Mouse (Mus musculus) ES-Bruce4 (cell line): ENCODE results near the gene Olfr868. TPM values are rescaled to one million over a fixed set of nuclear protein-coding genes. Genes with fewer than 3 reads are reported as not detected.

Experiments used
- H3K27ac ChIP-seq: 2 replicates; pipeline ENCODE4 v1.5.1; 2012; ENCODE audit warnings: low read length, inconsistent platforms; ENCODE audit not compliant: insufficient read depth
- H3K27me3 ChIP-seq: 2 replicates; pipeline ENCODE4 v1.6.1; 2012; ENCODE audit warnings: mild to moderate bottlenecking, low read length, inconsistent platforms; ENCODE audit not compliant: control insufficient read depth, poor library complexity, insufficient read depth, severe bottlenecking
- H3K36me3 ChIP-seq: 2 replicates; pipeline ENCODE4 v1.6.1; 2012; ENCODE audit warnings: inconsistent platforms, mild to moderate bottlenecking, low read length, moderate library complexity; ENCODE audit not compliant: control insufficient read depth, poor library complexity, insufficient read depth, severe bottlenecking
- H3K4me1 ChIP-seq: one replicate; pipeline ENCODE4 v1.8.1; 2011; ENCODE audit warnings: low read length; ENCODE audit not compliant: control insufficient read depth, insufficient read depth
- H3K4me3 ChIP-seq: 2 replicates; pipeline ENCODE4 v1.5.1; 2011; ENCODE audit warnings: low read depth, mild to moderate bottlenecking, low read length
- H3K9ac ChIP-seq: 2 replicates; pipeline ENCODE4 v1.6.1; 2012; ENCODE audit warnings: low read depth, mild to moderate bottlenecking, inconsistent platforms; ENCODE audit not compliant: poor library complexity, severe bottlenecking
- H3K9me3 ChIP-seq: replicated peaks from 2 replicates; pipeline ENCODE4 v1.6.1; 2012; ENCODE audit warnings: mild to moderate bottlenecking, low read length, inconsistent platforms; ENCODE audit not compliant: control insufficient read depth, poor library complexity, insufficient read depth, severe bottlenecking
- CTCF ChIP-seq: IDR thresholded peaks from one replicate; pipeline ENCODE4 v1.8.1; 2011; ENCODE audit warnings: low read depth, low read length
- EP300 ChIP-seq: IDR thresholded peaks from 2 replicates; pipeline ENCODE4 v1.6.1; 2011; ENCODE audit warnings: low read depth, low read length; ENCODE audit not compliant: insufficient read depth
- POLR2A ChIP-seq: IDR thresholded peaks from one replicate; pipeline ENCODE4 v1.8.1; 2011; ENCODE audit warnings: low read length; ENCODE audit not compliant: insufficient read depth
- polyA plus RNA-seq: library from polyadenylated mRNA; stranded (reverse); fragments of >200 nt; gene quantifications from 2 replicates; pipeline ENCODE4 v1.2.4, GENCODE M21; 2011; ENCODE audit warnings: low read depth; ENCODE audit not compliant: missing spikeins, insufficient read depth, insufficient read length

The Olfr868 gene
- polyA plus RNA-seq: not detected in 2 replicates

DNA sequence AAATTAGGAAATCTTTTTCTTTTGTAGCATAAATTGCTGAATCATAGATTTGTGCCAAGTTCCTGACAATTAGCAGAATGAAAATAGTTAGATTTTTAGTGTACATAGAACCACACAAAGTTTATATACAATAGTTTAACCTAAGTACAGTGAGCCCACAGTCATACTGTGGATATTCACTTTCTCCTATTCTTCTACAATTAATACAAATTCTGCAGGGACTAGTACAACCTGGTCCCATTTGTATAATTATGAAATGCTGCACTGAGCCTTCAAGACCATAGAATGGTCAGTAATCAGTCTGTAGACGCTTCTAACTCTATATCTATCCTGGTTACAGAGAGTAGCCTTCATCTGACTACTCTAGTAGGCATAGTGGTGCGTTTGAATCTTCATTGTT is at the start of gene Olfr868:
Gene Olfr868, plus strand, starts transcription at position 301 of the 400 bp plus-strand sequence.
- Histone ChIP-seq H3K4me3 (no peak within 1 kb of the TSS), H3K27me3 (no peaks in the 10 kb centered on the region), H3K36me3 (no peaks in the 10 kb centered on the region), H3K27ac (no peak within 1 kb of the TSS), H3K9ac (no peak within 1 kb of the TSS), H3K9me3 (no peaks in the 10 kb centered on the region), H3K4me1 (no peaks in the 10 kb centered on the region)
- TF ChIP-seq POLR2A (no peak), EP300 (no peak), CTCF (no peak)

DNA sequence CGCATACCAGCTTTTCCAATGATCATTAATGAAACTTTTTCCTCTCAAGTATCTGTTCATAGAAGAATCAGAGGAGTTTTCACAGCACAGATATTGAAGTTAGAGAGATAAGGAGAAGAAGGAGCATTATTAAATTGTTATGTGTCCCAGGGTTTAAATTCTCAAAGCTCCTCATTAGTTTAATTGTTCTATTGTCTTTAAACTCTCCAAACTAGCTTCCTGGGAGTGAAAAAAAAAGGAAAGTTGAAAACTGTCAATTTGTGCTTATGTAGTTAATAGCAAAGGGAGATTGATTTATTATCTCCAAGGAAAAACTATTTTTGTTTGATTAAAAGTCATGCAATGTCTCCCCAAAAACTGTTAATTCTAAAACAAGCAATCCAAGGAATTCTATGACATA is 41.0 kb upstream of the Olfr868 start, which contains the start of gene Olfr867:
Gene Olfr867, minus strand, starts transcription at position 101 of the 400 bp plus-strand sequence.
- Histone ChIP-seq H3K9ac (no peak within 1 kb of the TSS), H3K27ac (no peak within 1 kb of the TSS), H3K9me3 (0 out of 2 replicates have a peak, but pooled peaks cover 5% of the 10 kb centered on the region), H3K4me1 (no peaks in the 10 kb centered on the region), H3K36me3 (no peaks in the 10 kb centered on the region), H3K4me3 (no peak within 1 kb of the TSS), H3K27me3 (no peaks in the 10 kb centered on the region)
- no peak for TF ChIP-seq POLR2A
- TF ChIP-seq EP300: no peak
- TF ChIP-seq CTCF: no peak

DNA sequence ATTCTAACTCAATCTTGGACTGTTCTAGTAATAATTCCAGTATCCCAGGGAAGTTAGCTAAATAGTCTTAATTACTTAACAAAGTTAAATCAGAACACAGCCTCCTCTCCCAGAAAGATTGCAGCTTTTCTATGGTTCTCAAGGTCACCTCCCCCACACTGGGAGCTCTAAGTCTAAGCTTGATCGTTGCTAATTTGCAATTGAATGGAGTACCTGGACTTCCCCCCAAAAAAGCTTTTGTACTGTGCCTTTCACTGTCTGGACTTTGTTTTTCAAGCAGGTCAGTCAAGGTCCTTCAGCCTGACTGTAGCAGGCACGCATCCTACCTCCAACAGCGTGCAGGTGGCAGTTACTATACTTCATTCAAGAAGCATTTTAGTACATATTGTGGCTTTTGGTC is 28.2 kb upstream of the Olfr868 start:
- Histone ChIP-seq H3K4me1 (no peaks in the 10 kb centered on the region), H3K27me3 (no peaks in the 10 kb centered on the region), H3K4me3 (no peak overlapping the region), H3K9me3 (peaks cover 25% of the 10 kb centered on the region), H3K27ac (no peak overlapping the region), H3K9ac (no peak overlapping the region), H3K36me3 (no peaks in the 10 kb centered on the region)
- TF ChIP-seq POLR2A: no peak
- no peak for TF ChIP-seq EP300
- no peak for TF ChIP-seq CTCF

DNA sequence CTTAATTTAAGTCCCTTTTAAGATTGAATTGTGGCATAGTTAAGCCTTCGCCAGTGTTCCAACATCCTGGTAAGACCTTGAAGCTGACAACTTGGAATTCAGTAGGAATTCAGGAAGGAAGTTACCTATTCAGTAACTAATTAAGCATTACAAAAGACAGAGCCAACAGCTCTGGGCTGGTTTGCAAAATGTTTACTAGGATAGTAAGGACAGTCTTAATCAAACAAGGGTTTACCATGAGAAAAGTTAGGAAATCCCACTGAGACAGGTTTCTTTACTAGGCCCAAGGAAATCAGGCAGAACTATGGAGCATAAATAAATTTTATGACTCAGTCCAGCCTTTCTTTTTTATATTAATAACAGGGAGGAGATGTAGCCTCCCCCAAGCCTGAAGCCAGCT is 27.1 kb upstream of the Olfr868 start:
- TF ChIP-seq POLR2A (no peak), EP300 (no peak), CTCF (no peak)
- Histone ChIP-seq H3K9ac (no peak overlapping the region), H3K4me1 (no peaks in the 10 kb centered on the region), H3K9me3 (peaks cover 27% of the 10 kb centered on the region), H3K4me3 (no peak overlapping the region), H3K27me3 (no peaks in the 10 kb centered on the region), H3K36me3 (no peaks in the 10 kb centered on the region), H3K27ac (no peak overlapping the region)

DNA sequence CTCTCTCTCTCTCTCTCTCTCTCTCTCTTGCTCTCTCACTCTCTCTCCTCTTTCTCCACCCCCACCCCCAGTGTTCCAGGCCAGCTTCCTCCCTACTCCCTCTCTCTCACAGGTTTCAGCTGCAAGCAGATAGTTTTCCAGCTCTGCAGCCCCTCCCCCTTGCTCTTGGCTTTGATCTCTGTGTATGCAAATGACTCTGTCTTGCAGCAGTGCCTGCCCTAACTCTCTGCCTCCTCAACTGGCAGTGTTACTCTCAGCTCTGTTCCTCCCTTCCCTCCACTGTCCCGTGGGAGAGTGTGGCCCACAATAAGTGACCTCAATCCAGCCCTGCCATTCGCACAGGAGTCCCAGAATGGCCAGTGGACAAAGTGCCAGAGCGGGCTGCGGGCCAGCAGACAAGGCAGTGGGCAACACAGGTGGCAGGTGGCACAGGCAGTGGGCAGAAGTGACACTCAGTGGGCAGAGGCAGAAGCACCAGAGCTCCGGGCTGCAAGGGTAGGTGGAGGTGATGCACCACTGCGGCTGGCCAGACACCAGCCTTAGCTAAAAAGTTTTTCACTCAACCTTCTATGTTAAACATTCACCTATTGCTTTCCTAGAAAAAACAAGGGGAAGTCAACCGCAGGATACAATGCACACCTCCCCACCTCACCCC is 24.8 kb upstream of the Olfr868 start:
- H3K9ac ChIP-seq: no peak overlapping the region
- H3K27ac ChIP-seq: no peak overlapping the region
- peaks cover 27% of the 10 kb centered on the region for H3K9me3 ChIP-seq
- no peaks in the 10 kb centered on the region for H3K36me3 ChIP-seq
- H3K27me3 ChIP-seq: no peaks in the 10 kb centered on the region
- TF ChIP-seq POLR2A: no peak
- no peak for TF ChIP-seq EP300
- TF ChIP-seq CTCF: no peak
- H3K4me1 ChIP-seq: no peaks in the 10 kb centered on the region
- no peak overlapping the region for H3K4me3 ChIP-seq

DNA sequence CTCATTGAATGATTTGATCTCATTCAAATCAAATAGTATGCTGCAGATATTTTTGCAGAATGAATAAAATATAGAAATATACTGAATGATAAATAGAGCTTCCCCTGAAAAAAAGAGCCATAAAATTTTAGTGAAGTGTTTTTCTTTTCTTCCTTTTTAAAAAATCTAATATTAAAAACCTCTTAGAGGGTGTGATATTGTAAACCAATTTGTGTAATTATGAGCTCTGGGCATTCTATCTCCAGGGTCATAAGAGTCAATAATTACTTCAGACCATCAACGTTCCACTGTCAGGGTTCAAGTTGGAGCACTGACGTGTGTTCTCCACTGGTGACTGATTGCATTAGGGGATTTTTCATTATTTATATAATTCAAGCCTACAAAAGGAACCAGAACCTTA is 30.3 kb downstream of the Olfr868 start, which contains the start of gene Olfr869:
Gene Olfr869, plus strand, starts transcription at position 301 of the 400 bp plus-strand sequence.
- no peaks in the 10 kb centered on the region for H3K4me1 ChIP-seq
- TF ChIP-seq EP300 (no peak), CTCF (no peak), POLR2A (no peak)
- H3K27ac ChIP-seq: no peak within 1 kb of the TSS
- no peaks in the 10 kb centered on the region for H3K36me3 ChIP-seq
- no peaks in the 10 kb centered on the region for H3K9me3 ChIP-seq
- H3K4me3 ChIP-seq: no peak within 1 kb of the TSS
- no peak within 1 kb of the TSS for H3K9ac ChIP-seq
- H3K27me3 ChIP-seq: no peaks in the 10 kb centered on the region
